Mouse (Mus musculus): ENCODE data around the gene B3gnt3. TPM values are rescaled to one million over a fixed set of nuclear protein-coding genes. Genes with fewer than 3 reads are reported as not detected.

B3gnt3 gene
- 0.54 and 0.59 TPM in 2 replicates for polyA plus RNA-seq (2012; rRNA removed)

DNA sequence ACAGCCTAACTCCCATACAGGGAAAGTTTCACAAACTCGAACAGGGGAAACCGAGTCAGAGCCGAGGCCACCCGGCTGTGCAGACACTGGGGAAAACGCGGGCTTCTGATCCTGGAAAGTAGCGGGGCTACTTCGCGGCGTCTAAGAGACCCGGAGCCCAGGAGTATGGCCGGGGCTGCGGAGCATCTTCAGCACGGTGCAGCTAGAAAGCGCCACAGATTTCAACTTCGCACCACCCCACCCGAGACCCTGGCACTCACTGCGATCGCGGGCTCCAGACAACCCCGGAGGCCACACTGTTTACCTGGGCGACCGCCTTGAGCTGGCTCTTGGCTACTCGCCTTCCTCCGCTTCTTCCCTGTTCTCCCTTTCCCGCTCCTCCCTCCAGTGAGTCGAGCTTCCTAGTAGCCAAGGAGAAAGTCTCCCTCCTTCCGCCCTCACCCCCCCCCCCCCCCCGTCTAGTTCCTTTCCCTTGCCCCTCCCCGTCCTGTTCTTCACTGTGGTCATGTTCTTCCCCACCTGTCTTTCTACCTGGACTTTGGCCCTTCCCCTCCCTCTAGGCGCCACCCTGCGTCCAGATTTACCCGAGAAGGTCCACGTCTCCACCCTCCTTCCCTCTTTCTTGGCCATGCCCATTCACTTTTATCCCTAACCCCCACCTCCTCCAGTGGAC lies at the start of gene B3gnt3:
Gene B3gnt3 (minus strand): TSS at position 376 of the 673 bp plus-strand sequence.

DNA sequence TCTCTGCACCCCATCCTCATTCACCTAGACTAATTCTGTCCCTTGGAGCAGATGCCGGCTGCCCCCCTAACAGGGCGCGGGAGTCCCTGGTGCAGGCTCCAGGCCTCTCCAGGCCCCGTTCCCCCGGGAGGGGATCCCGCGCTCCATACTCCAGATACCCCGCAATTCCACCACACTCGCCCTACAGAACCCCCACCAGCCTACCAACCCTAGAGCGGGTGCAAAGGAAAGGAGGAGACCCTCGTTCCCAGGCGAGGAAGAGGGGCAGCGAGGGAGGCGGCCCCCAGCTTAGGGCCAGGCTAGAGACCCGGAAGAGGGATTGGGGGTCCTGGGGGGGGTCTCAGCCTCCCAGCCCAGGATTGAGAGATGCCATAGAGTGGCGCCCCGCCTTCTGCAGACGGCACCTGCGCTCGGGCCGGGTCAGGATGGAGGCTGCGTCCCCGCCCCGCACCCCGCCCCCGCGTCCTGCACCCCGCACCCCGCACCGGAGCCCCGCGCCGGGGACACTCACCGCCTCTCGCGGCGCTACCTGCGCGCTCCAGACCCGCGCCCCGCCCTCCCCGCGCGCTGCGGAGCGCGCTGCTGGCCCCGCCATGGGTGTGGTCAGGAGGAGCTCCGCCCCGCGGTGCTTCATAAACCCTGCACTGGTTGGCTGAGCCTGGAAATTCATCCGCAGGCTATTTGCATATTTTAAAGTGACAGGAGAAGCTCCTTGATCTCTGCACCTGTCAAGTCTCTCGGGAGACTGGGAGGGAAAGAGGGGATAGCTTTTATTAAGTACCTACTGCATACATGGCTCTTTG lies 23.7 kb upstream of the B3gnt3 start, which contains the start of gene Fcho1:
Gene Fcho1 (minus strand): TSS at position 595 of the 803 bp plus-strand sequence.

DNA sequence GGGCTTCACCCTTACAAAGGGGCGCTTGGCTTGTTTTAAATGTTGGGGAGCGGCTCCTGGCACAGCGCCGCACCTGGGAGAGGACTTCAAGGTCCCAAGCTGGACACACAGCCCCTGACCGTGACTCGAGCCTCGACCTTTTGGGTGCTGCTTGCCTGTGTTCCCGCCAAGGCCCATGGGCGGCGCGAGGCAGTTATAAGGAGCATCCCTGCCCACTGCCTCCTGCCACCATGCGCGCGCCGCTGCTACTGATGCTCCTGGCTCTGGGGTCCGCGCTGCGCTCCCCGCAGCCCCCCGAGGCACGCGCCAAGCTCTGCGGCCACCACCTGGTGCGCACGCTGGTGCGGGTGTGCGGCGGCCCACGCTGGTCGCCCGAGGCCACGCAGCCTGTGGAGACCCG lies 12.6 kb downstream of the B3gnt3 start, which contains the start of gene Insl3:
Gene Insl3 (plus strand): TSS at position 187 of the 400 bp plus-strand sequence.

DNA sequence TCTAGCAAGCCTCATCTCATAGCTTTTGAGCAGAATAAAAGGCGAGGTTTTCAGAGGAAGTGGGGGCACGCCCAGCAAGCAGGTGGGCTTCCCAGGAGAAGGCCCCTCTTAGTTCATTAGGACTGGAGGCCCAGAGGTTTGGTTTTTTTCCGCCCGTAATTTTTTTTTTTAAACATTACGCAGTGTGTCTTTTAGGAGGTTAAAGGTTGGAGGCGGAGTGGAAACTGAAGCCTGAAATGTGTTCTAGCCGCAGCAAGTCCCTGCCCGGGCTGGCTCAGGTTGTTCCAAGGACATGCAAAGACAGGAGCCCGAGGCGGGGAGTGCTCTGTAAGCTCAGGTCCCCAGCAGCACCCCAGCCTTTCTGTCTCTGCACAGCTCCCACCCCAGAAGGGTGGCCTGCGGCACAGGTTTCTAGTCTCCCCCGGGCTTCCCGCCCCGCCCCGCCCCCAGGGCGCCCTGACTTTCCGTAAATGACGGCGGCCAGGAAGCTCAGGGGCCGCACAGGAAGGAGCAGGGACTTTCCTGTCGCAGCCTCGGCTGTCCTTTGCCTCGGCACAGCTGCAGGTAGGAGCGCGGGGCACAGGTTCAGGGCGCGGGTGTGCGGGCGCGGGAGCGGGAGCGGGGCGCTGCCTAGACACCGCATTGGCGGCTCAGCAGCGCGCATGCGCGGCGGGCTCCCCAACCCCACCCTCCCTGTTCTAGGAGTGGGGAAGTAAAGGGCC lies 25.4 kb downstream of the B3gnt3 start, which contains the start of gene Jak3:
Gene Jak3 (plus strand): TSS at position 277 of the 722 bp plus-strand sequence.

DNA sequence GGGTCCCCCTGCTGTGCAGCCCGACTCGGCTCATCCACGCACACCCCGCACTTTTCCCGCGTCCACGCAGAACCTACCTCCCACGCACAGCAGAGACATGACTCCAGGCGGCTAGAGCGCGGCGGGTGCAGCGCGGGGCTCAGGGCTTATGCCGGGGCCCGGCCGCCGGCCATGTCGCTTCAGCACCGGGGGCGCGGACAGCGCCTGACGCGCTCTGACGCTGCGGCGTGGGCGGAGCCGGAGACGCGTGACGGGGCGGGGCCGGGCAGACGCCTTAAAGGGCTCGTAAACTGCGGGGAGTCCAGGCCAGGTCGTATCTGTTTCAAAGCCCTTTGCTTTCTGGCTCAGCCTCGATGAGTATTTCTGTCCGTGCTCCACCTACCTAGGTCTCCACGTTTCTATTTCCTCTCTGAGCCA lies 30.0 kb downstream of the B3gnt3 start, which contains the start of gene Unc13a:
Gene Unc13a (minus strand): TSS at position 209 of the 417 bp plus-strand sequence.

Other genes with a start within 250 kb of the B3gnt3 start
- gene Abhd8, start 238.1 kb downstream of the B3gnt3 start, polyA plus RNA-seq (2012; rRNA removed), result 155 and 157 TPM in 2 replicates
- gene Mrpl34, start 236.8 kb downstream of the B3gnt3 start, polyA plus RNA-seq (2012; rRNA removed), result 85.0 and 87.9 TPM in 2 replicates
- 190 and 206 TPM in 2 replicates for gene Dda1, start 232.6 kb downstream of the B3gnt3 start, polyA plus RNA-seq (2012; rRNA removed)
- 123 and 129 TPM in 2 replicates for gene Ano8, start 215.8 kb downstream of the B3gnt3 start, polyA plus RNA-seq (2012; rRNA removed)
- gene Gtpbp3, start 213.7 kb downstream of the B3gnt3 start, polyA plus RNA-seq (2012; rRNA removed), result 26.4 and 27.6 TPM in 2 replicates
- gene Plvap, start 190.0 kb downstream of the B3gnt3 start, polyA plus RNA-seq (2012; rRNA removed), result 5.8 and 9.6 TPM in 2 replicates
- 0.12 and 0.76 TPM in 2 replicates for gene Ccdc194, start 176.1 kb downstream of the B3gnt3 start, polyA plus RNA-seq (2012; rRNA removed)
- 23.7 and 32.4 TPM in 2 replicates for gene Bst2, start 164.3 kb downstream of the B3gnt3 start, polyA plus RNA-seq (2012; rRNA removed)
- 83.5 and 85.0 TPM in 2 replicates for gene Mvb12a, start 158.9 kb downstream of the B3gnt3 start, polyA plus RNA-seq (2012; rRNA removed)
- gene Tmem221, start 142.9 kb downstream of the B3gnt3 start, polyA plus RNA-seq (2012; rRNA removed), result 0.06 and 0.16 TPM in 2 replicates
- gene Nxnl1, start 135.2 kb downstream of the B3gnt3 start, polyA plus RNA-seq (2012; rRNA removed), result 0.04 TPM in 1 of 2 replicates, not detected in the other
- gene Slc27a1, start 132.9 kb downstream of the B3gnt3 start, polyA plus RNA-seq (2012; rRNA removed), result 125 and 129 TPM in 2 replicates
- 81.8 and 92.2 TPM in 2 replicates for gene Pgls, start 109.6 kb downstream of the B3gnt3 start, polyA plus RNA-seq (2012; rRNA removed)
- 8.6 and 9.1 TPM in 2 replicates for gene Fam129c, start 104.1 kb downstream of the B3gnt3 start, polyA plus RNA-seq (2012; rRNA removed)
- gene Colgalt1, start 90.8 kb downstream of the B3gnt3 start, polyA plus RNA-seq (2012; rRNA removed), result 164 and 174 TPM in 2 replicates
- gene Unc13a, start 30.0 kb downstream of the B3gnt3 start, polyA plus RNA-seq (2012; rRNA removed), result 123 and 130 TPM in 2 replicates
- gene Jak3, start 25.5 kb downstream of the B3gnt3 start, polyA plus RNA-seq (2012; rRNA removed), result 5.1 TPM in 2 replicates
- gene Insl3, start 12.6 kb downstream of the B3gnt3 start, polyA plus RNA-seq (2012; rRNA removed), result 1.2 and 2.9 TPM in 2 replicates
- gene Fcho1, start 23.9 kb upstream of the B3gnt3 start, polyA plus RNA-seq (2012; rRNA removed), result 189 and 205 TPM in 2 replicates
- 3.2 and 3.5 TPM in 2 replicates for gene Zfp709, start 180.2 kb upstream of the B3gnt3 start, polyA plus RNA-seq (2012; rRNA removed)
- gene Zfp882, start 206.8 kb upstream of the B3gnt3 start, polyA plus RNA-seq (2012; rRNA removed), result 11.0 and 11.7 TPM in 2 replicates
- 18.4 and 20.8 TPM in 2 replicates for gene Zfp617, start 206.8 kb upstream of the B3gnt3 start, polyA plus RNA-seq (2012; rRNA removed)
- gene Zfp961, start 249.2 kb upstream of the B3gnt3 start, polyA plus RNA-seq (2012; rRNA removed), result 21.4 and 22.4 TPM in 2 replicates